Mouse (Mus musculus) c-Kit-positive CD71-positive TER-119-negative erythroid progenitor cells, embryonic 14.5 days (primary cell): ENCODE results near the gene Cd46.

Source experiments
- DNase-seq: peaks from one replicate; pipeline ENCODE4 v3.0.0-alpha.2; 2013; ENCODE audit warnings: low read depth

Cd46 gene

GRCm38 (mm10) chr1:195092220-195092720, at the start of gene Cd46:
TSS of gene Cd46 (minus strand) at chr1:195092249.
- peak; percentile 78 for DNase-seq

- DNase-seq: no peak
These were observed 40.0 kb upstream of the Cd46 start for GRCm38 (mm10) chr1:195132070-195132469.

DNA sequence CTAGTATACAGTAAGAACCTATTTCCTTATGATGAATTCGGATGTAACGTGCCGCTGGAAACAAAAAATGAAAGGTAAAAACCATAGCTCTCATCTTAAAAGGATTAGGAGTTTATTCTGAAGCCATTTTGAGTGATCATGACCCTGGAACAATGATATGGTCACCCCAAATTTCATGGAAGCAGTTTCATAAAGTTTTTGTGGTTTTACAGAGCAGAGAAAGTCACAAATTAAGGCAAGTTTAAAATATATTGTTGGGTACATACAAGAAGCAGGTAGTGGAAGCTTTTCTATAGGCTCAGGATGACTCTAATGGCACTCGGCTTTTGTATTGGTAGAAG, 39.6 kb upstream of the Cd46 start:
- no peak for DNase-seq

DNA sequence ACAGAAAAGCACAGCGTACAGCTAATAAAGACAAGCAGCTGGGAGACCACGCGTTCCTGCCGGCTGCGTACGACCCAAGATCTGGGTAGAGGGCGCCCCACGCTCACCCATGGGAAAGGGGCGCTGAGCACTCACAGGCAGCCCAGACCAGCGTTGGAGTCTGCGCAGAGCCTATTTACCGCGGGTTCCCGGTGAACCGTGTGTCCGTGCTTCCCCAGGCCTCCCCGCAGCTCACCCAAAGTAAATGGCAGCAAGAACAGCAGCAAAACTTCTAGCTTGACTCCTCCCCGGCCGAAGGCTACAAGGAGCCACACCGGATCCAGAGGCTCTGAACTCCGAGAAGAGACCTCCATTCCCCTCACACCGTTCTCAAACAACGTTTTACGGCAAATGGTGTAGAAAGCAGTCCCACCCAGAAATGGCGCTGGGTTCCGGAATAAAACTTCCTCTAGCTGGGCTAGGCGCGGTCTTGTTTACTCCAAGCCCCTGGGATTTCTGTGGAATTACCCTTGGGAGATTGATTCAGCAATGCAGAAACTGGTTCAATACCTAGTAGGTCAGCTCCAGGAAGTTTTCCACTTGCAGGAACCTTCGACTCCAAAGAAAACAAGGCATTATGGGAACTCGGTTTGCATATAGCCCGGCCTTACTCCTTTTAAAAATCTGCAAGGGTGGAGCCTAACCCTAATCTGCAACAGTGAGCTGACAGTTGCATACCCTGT, 39.1 kb upstream of the Cd46 start, which contains the start of gene Cr1l:
TSS of gene Cr1l (minus strand) at position 634 of the 722 bp plus-strand sequence.
- DNase-seq: peak; percentile 86

- peak; percentile 28 for DNase-seq
These were observed 38.4 kb upstream of the Cd46 start for GRCm38 (mm10) chr1:195130479-195130878.

DNA sequence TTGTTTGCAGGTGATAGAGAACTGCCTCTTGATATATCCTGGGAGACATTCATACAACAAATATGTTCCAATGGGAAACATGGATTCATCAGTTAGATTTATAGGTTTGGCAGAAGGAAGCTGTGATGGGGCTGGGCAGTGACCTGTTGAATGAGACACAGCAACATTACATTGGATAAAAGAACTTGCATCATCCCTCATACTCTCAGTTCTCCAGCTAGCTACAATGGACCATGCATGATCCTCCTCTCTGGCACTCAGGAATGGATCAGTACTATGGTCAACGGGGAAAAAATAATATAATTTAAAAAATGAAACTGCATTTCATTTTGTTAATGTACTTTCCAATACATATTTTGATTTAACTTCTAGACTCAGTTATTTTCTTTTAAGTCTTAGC, 37.8 kb upstream of the Cd46 start:
- no peak for DNase-seq

GRCm38 (mm10) chr1:195114414-195114813, 22.4 kb upstream of the Cd46 start:
- DNase-seq: no peak

GRCm38 (mm10) chr1:195113621-195114020, 21.6 kb upstream of the Cd46 start:
- no peak for DNase-seq

- no peak for DNase-seq
These were observed 8.6 kb upstream of the Cd46 start for GRCm38 (mm10) chr1:195100693-195101092.

GRCm38 (mm10) chr1:195098004-195098403, 6.0 kb upstream of the Cd46 start:
- no peak for DNase-seq

DNA sequence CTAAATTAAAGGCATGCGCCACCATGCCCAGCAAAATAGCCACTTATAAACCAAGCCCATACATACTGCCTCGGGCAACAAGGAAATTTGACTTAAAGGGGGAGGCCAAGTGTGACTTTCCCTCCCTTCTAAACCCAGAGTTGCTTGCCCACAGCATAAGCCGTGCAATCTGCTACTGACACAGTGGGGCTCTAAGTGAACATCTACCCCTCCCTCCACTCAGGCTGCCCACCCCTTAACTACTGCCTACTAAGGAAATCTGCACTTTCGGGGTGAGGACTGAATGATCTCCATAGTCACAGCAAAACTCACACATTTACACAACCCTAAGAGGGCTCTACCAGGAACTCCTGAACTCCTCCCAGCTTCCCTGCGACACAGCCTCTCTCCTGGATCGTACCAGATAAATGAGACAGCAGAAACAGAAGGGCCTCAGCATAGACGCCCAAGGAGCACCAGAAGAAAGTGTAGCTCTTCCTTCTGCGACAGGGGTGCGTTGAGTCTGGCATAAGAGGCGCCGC, 290 bp downstream of the Cd46 start:
- no peak for DNase-seq

DNA sequence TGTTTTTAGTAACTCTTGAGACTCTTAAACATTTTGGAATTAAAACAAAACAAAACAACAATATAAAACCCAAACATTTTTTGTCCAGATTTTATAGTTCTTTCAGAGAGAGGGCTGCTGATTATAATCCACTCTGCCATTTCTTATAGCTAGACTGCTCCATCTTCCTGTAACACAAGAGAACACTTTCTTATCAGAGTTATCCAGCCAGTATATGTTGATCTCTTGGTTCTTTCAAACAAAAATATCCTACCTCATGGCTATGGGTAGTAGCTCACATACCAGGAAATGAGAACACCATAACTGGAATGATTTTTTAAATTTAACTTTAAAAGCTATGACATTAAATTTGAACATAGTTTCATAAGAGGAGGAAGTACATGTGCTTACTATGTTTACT, 9.9 kb downstream of the Cd46 start:
- no peak for DNase-seq

DNA sequence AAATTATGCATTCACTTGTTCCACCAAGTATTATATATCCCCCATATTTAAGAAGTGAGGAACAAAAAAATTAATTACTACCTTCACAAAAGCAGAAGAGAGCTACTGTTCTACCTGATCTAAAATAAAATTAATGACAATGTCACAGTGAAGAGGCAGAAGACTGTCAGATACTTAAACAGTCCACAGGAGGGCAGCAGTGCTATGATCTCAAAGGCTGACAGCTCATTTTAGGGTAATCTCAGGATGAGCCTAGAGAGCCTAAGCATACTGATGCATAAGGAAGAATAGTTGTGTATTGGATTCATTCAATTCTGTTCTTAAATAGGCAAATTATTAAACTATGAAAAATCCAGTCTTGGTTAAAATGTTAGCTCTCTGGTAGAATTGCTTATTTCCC, 51.6 kb downstream of the Cd46 start:
- peak; percentile 61 for DNase-seq

DNA sequence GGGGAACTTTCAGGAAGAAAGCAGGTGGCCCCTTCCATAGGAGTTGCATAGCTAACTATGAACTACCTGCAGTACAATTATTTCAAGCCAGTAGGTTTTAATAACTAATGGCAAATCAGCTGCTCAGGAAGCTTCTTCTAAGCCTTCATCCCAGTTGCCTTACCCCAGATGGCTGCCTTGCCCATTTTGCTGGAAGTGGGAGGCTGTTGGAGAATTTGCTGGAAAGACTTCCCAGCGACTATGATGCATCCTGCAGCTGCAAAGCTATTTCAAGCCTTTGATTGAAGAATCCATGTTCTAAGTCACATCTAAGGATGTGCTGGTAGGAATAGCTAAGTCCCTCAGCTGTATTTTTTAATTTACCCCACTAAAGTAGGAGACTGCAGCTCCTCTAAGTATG, 53.7 kb downstream of the Cd46 start:
- no peak for DNase-seq

DNA sequence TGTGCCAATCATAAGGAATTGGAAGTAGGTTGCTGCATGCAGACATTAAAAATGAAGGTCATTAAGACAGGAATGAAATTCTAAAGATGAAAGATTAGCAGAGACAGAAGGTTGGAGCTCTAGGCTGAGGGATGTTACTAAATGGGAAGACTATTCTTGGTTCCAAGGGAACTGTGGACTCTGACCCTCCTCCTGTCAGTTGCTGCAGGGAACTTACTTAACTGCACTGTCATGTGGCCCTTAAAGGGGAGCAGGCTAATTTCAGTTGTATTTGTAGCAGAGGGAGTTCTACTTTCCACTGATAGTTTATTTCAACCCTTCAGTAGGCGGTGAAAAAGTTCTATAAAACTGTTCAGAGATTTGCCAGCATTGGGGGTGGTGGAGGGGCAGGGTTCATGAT, 54.1 kb downstream of the Cd46 start:
- no peak for DNase-seq

- DNase-seq: no peak
These were observed 54.6 kb downstream of the Cd46 start for GRCm38 (mm10) chr1:195037483-195037882.

DNA sequence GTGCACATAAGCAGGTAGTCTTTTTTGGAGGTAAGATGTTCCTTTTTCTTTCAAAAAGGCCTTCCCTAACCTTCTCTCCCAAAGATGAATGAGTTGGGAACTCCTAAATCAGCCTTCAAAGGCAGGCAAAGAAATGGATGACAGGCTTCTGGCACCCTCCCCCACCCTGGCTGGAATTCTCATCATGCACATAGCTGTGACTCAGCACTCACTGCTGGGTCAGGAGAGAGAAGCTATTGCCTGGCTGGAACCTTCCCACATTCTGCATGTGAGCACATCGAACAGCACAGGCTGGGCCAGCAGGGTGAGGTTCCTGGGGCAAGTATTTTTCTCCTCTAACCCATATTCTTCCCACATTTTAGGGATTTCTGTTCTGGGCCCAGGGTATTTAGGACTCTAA, 58.1 kb downstream of the Cd46 start:
- no peak for DNase-seq

GRCm38 (mm10) chr1:195032738-195033137, 59.3 kb downstream of the Cd46 start:
- DNase-seq: no peak

- DNase-seq: no peak
These were observed 60.3 kb downstream of the Cd46 start for GRCm38 (mm10) chr1:195031786-195032185.

- no peak for DNase-seq
These were observed 64.5 kb downstream of the Cd46 start for GRCm38 (mm10) chr1:195027507-195027906.

GRCm38 (mm10) chr1:195023848-195024247, 68.2 kb downstream of the Cd46 start:
- no peak for DNase-seq

- DNase-seq: no peak
These were observed 70.2 kb downstream of the Cd46 start for GRCm38 (mm10) chr1:195021831-195022230.

DNA sequence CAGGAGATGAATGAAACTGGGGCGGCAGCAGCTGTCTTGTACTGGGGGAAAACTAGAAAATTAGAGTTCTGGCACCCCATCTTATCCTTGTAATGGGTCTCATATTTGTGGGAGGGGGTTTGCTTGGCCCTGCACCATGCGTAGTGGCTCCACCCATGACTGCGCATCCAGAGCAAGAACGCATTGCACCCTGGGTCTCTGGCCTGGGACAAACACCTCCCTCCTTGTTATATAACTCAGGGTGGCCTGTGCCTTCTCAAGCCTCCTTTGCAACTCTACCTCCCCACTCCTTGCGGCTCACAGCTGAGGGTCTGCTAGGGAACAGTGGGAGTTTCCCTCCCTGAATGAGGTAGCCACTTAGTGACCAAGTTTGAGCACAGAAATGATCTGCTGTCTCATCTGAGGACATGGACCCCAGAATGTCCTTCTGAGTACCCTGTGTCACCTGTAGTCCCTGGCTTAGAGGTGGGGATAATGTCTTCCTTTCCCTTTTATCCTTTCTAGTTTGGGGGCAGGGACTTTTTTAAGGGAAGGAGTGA, 72.9 kb downstream of the Cd46 start:
- DNase-seq: no peak
